In the genomic region with DNA sequence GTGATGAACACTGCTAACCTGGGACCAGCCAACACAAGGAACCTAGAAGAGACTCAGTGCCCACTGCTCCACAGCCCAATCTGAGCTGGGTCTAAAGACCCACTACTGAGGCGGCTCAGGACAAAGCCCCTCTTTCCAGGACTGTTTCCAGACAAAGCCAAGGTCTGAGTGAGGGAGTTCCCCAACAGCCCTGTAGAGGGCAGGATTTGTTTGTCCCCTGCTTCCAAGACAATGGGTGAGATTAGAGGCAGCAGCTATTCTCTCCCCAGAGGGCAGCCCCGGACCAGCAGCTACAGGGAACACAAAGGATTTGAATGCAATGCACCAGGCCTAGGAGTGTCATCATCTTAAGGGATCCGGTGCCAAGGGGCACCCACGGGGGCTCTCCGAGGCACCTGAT, we compare ENCODE assay signal across 8 mouse cellular contexts. TPM values are rescaled to one million over a fixed set of nuclear protein-coding genes. Genes with fewer than 3 reads are reported as not detected.
DNase-seq lines count a peak whose midpoint lies in the region; ATAC-seq and TF ChIP-seq lines count a peak whose summit lies in the region.

No protein-coding gene starts in this region.

- H3K4me2 ChIP-seq in heart, embryonic 14.5 days (ENCODE audit: low read length): peak overlapping the region; percentile 60
- H3K4me2 ChIP-seq in kidney, embryonic 15.5 days: no peak overlapping the region
- H3K4me2 ChIP-seq in lung, embryonic 14.5 days: no peak overlapping the region

- H3K27me3 ChIP-seq in heart, embryonic 14.5 days (ENCODE audit: control insufficient read depth, insufficient read depth, low read length): no peaks in the 10 kb centered on the region
- H3K27me3 ChIP-seq in kidney, embryonic 15.5 days: no peaks in the 10 kb centered on the region
- H3K27me3 ChIP-seq in lung, embryonic 14.5 days (ENCODE audit: insufficient read depth, low read length): no peaks in the 10 kb centered on the region
- no peaks in the 10 kb centered on the region for H3K27me3 ChIP-seq in small intestine, adult 2 months (ENCODE audit: control insufficient read depth, insufficient read depth, low read length)

- peak overlapping the region; percentile 70 for H3K9ac ChIP-seq in heart, embryonic 14.5 days (ENCODE audit: low read length)
- no peak overlapping the region for H3K9ac ChIP-seq in kidney, embryonic 15.5 days
- no peak overlapping the region for H3K9ac ChIP-seq in lung, embryonic 14.5 days

- peak overlapping the region; percentile 10 to 11; a peak in 1 of 4 replicates for H3K4me3 ChIP-seq in heart, embryonic 14.5 days (ENCODE audit: control insufficient read depth in 1 of 2, insufficient read depth in 1 of 2, low read depth in 1 of 2, low read length in 2 of 2)
- no peak overlapping the region for H3K4me3 ChIP-seq in kidney, embryonic 15.5 days (replicated peaks)
- no peak overlapping the region for H3K4me3 ChIP-seq in lung, embryonic 14.5 days (ENCODE audit: low read depth, low read length)
- H3K4me3 ChIP-seq in small intestine, adult 2 months (ENCODE audit: low read depth, low read length): no peak overlapping the region

- TF ChIP-seq POLR2A in small intestine, adult 2 months (IDR thresholded peaks at IDR 0.05; ENCODE audit: low read depth, low read length): no peak

- TF ChIP-seq CTCF in lung, embryonic 14.5 days (IDR thresholded peaks at IDR 0.05; ENCODE audit: low read depth): peak; percentile 81
- TF ChIP-seq CTCF in small intestine, adult 2 months (IDR thresholded peaks at IDR 0.05; ENCODE audit: extremely low read depth, insufficient read length, insufficient replicate concordance, low read depth, low read length): peak; percentile 79; the same call in 1 of the 2 replicates

- WGBS in heart, embryonic 14.5 days: 15% methylated on average over 5 of the region's 5 CpGs
- WGBS in kidney, embryonic 15.5 days: 48% methylated on average over 5 of the region's 5 CpGs
- 29% methylated on average over 5 of the region's 5 CpGs for WGBS in lung, embryonic 14.5 days
- 32% methylated on average over 5 of the region's 5 CpGs for WGBS in small intestine, adult 2 months

- peaks cover 25% of the 10 kb centered on the region for H3K36me3 ChIP-seq in heart, embryonic 14.5 days (ENCODE audit: control insufficient read depth, insufficient read depth, low read length)
- H3K36me3 ChIP-seq in kidney, embryonic 15.5 days: peaks cover 31% of the 10 kb centered on the region
- H3K36me3 ChIP-seq in lung, embryonic 14.5 days (ENCODE audit: insufficient read depth): peaks cover 18% of the 10 kb centered on the region
- peaks cover 16% of the 10 kb centered on the region for H3K36me3 ChIP-seq in small intestine, adult 2 months (ENCODE audit: control insufficient read depth, insufficient read depth, low read length)

- DNase-seq in cerebellum, adult 11 months: peak; percentile 56
- peak; percentile 80 for DNase-seq in R1 (ENCODE audit: low read depth, low spot score)
- DNase-seq in embryo, embryonic 11 days: peak; percentile 76
- peak; percentile 78 for DNase-seq in lung, embryonic 14.5 days

- H3K4me1 ChIP-seq in heart, embryonic 14.5 days (ENCODE audit: control insufficient read depth in 2 of 2, insufficient read depth in 2 of 2, low read length in 2 of 2): peaks cover 41 to 57% of the 10 kb centered on the region in 2 experiments
- H3K4me1 ChIP-seq in kidney, embryonic 15.5 days: peaks cover 34% of the 10 kb centered on the region
- peaks cover 4% of the 10 kb centered on the region; the same call in 1 of the 2 replicates for H3K4me1 ChIP-seq in lung, embryonic 14.5 days (ENCODE audit: insufficient read depth)
- peaks cover 2% of the 10 kb centered on the region; the same call in 1 of the 2 replicates for H3K4me1 ChIP-seq in small intestine, adult 2 months (ENCODE audit: control insufficient read depth, insufficient read depth, insufficient read length, low read length)

- peak overlapping the region; percentile 97 to 98 for H3K27ac ChIP-seq in heart, embryonic 14.5 days (replicated peaks in 1 of 2; ENCODE audit: control insufficient read depth in 1 of 2, insufficient read depth in 1 of 2, low read depth in 2 of 2, low read length in 2 of 2)
- H3K27ac ChIP-seq in kidney, embryonic 15.5 days: no peak overlapping the region
- peak overlapping the region; percentile 61; the same call in 1 of the 2 replicates for H3K27ac ChIP-seq in lung, embryonic 14.5 days (ENCODE audit: low read depth)
- H3K27ac ChIP-seq in small intestine, adult 2 months (ENCODE audit: insufficient read depth, low read depth, low read length): 0 out of 2 replicates have a peak overlapping the region, but pooled peaks have one; percentile 1

- H3K9me3 ChIP-seq in heart, embryonic 14.5 days (ENCODE audit: control insufficient read depth, low read length): no peaks in the 10 kb centered on the region
- H3K9me3 ChIP-seq in kidney, embryonic 15.5 days (replicated peaks): no peaks in the 10 kb centered on the region
- no peaks in the 10 kb centered on the region for H3K9me3 ChIP-seq in lung, embryonic 14.5 days (ENCODE audit: low read depth, low read length)

- ATAC-seq in cerebellum, adult (ENCODE audit: insufficient number of reproducible peaks, low FRiP score, low TSS enrichment): no peak
- peak; percentile 51 for ATAC-seq in heart, embryonic 14.5 days (ENCODE audit: insufficient number of reproducible peaks, insufficient read depth, low FRiP score, low read depth)
- 0 out of 2 replicates have a peak, but pooled peaks have one; percentile 50 for ATAC-seq in kidney, embryonic 15.5 days (replicated peaks; ENCODE audit: low FRiP score)
- peak; percentile 62; the same call in 1 of the 2 replicates for ATAC-seq in lung, embryonic 14.5 days (ENCODE audit: insufficient read depth)

RNA-seq across cellular contexts. Expression of a gene that starts 15.8 kb away (rescaled TPM):
- 40.5 and 42.0 TPM in 2 replicates for polyA plus RNA-seq in heart, embryonic 14.5 days (2014; fragmentation: Nextera tagmentation; extraction: Ambion mirVana)
- polyA plus RNA-seq in kidney, embryonic 15.5 days (2015; fragmentation: Nextera tagmentation; extraction: Ambion mirVana): 20.8 and 22.2 TPM in 2 replicates
- polyA plus RNA-seq in lung, embryonic 14.5 days (2014; fragmentation: Nextera tagmentation; extraction: Ambion mirVana): 18.8 and 20.6 TPM in 2 replicates
- polyA plus RNA-seq in small intestine, adult 2 months (2012; rRNA removed): 17.2 and 23.9 TPM in 2 replicates

Comparison
In these comparisons a context has a peak if more than half of its experiments do, and no peak if none do; other contexts are left out.
1. H3K4me3 ChIP-seq: peak in heart, embryonic 14.5 days (2 of 2); none in kidney, embryonic 15.5 days (single experiment), lung, embryonic 14.5 days (single experiment) and small intestine, adult 2 months (single experiment).
2. Peak in every context shown above with its lines, with median percentiles within 50 percentile points of each other: DNase-seq.